Mouse (Mus musculus) liver, adult (tissue): Measurements from ENCODE around the gene Naa20.

ENCODE experiments used
- GATA4 ChIP-seq: IDR thresholded peaks from 2 replicates; pipeline ENCODE4 v1.6.1; 2014; ENCODE audit warnings: mild to moderate bottlenecking, low read length; ENCODE audit not compliant: insufficient replicate concordance

Gene Naa20

GRCm38 (mm10) chr2:145903983-145904616 is 2.2 kb downstream of the Naa20 start:
- TF ChIP-seq GATA4 = no peak

DNA sequence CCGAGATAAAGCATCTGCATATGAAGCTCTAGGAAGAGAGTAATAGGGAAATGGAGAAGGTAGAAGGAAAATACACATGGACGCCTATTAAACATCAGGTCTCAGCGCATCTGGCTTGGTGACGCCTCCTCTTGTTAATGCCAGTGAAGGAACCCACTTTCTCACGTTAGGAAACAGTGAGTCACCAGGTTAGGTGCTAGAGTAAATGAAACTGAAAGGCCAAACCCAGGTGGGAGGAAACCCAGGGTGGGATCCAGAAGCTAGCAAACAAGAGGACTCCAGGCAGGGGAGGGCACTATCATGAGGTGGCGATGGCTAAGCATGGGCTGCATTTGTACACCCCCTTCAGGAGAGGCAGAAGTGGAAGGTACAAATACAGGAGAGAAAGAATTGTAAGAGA is 3.3 kb downstream of the Naa20 start:
- TF ChIP-seq GATA4 = no peak

GRCm38 (mm10) chr2:145920941-145921650 is 19.2 kb downstream of the Naa20 start:
- TF ChIP-seq GATA4 = no peak

DNA sequence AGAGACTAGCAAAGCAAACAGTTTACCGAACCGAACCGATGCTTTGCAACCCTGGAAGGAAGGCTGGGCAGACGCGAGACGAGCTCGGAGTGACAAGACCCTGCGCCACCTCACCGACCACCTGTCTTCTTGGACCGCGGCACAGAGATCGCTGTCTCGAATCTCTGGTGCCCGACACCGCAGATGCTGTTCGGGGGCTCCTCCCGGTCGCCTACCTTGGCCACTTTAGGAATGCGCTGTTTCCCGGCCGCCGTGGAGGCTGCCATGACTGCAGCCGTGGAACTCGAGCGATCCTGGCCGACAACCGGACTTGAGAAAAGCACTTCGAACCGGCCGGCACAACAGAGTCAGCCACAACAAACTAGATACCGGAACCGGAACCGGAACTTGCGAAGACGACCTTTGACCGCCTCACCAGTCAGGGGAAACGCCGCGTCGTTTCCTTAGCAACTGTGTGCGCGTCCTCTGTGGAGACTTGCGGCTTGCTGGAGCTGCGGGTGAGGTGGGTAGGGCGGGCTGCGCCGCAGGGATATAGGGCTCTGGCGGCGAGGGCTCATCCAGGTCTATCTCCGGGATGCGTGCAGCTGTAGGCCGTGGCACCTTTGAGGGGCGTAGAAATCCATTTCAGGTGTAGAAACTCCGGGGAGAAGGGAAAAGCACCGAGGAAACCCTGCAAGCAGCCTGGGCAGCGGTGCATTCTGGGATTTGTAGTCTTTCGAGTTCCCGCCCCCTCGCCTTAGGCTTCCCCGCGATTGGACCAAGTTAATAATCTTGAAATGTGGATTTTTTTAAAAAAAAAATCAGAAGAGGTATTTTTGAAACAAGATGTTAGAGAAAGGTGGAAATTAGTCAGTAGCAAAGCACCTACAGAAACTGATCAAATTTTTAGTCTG is 32.7 kb downstream of the Naa20 start, which contains the start of the genes Cfap61 and Crnkl1:
TSS of gene Cfap61 (plus strand) at position 446 of the 893 bp plus-strand sequence.
TSS of gene Crnkl1 (minus strand) at position 676 of the 893 bp plus-strand sequence.
- TF ChIP-seq GATA4 = no peak

- TF ChIP-seq GATA4 = no peak
Measured at GRCm38 (mm10) chr2:145936975-145937374, 35.1 kb downstream of the Naa20 start.

DNA sequence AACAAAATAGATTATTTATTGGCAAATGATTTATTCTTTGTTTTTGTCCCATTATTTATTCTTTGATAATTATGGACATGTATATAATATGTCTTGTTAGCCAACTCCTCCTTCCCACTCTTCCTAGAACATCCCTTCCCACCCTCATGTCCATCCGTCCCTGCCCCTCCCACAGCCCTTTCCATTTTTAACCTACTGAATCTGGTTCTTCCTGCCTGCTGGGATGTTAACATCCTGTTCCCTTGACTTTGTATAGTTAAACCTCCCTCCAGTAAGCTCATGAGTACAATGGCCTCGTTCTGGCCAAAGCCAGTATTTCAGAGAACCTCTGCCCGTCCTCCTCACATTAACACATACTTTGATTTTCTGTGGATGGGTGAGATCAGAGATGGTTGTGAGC is 39.5 kb downstream of the Naa20 start:
- no peak for TF ChIP-seq GATA4

DNA sequence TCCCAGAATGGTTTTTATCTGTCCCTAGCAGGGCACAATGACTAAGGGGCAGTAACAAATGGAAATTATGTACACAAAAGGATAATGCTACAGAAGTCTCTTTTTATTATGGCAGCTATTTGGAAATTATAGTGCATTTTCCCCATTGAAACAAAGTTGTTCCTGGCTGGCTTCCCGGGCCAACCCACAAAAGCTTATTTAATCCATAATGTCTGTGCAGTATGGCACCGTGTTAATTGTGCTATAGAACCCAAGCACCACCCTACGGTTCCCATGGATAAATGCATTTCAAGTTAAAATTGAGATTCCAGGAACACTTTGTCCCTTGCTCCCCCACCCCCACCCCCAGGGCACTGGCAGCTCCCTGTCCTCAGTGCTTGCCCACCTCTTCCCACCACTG is 42.4 kb downstream of the Naa20 start:
- no peak for TF ChIP-seq GATA4

GRCm38 (mm10) chr2:145948402-145948954 is 46.6 kb downstream of the Naa20 start:
- no peak for TF ChIP-seq GATA4

- no peak for TF ChIP-seq GATA4
Measured at GRCm38 (mm10) chr2:145949475-145950068, 47.7 kb downstream of the Naa20 start.

DNA sequence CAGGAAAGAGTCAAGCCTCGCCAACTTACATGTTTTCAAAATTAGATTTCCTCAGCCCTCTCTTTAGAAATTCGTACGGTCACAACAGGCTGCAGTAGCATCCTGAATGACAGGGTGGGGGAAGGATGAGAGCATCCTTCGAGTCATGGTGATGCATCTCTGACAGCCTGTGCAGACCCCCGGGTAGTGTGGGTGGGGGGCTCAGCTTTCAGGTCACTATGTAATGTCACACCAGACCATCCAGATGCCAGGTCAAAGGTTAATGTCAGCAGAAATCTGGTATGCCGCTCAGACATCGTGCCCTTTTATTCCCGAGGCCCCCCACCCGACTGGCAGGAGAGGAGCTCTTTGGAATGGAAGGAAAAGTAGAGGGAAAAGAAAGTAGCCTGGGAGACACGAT is 48.3 kb downstream of the Naa20 start:
- no peak for TF ChIP-seq GATA4

DNA sequence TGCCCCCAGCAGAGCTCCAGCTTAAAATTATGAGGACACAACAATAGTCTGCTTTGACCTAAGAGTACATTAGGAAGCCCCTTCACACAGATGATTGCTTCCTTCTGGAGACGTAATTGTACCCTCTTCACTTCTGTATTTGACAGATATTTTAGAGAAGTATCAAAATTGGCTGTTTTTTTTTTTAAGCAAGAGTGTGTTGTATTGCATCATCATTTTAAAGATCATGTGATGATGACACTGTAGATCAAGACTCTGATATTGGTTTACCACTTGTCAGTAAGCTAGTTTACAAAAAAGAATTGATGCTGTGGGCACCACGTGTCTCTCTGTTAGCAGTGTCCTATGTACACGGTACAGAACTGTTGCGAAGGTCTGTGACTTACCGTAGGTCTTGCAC is 50.8 kb downstream of the Naa20 start:
- TF ChIP-seq GATA4 = no peak

DNA sequence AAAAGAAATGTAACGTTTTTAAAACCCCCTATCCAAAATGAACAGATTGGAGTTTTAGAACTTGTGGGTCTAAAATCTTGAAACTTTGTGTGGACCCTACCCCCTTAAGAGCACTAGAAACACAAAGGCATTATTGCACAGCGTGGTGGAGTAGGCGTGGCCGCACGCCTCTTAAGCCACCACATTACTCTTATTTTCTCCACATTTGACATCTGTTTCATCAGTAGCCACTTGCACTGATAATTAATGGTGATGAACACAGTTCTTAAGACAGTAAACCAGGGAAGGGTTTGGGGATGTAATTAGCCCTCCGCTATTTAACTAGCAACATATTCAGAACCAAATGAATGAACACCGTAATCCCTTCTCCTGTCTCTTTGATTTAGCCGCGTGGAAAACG is 53.9 kb downstream of the Naa20 start:
- no peak for TF ChIP-seq GATA4

DNA sequence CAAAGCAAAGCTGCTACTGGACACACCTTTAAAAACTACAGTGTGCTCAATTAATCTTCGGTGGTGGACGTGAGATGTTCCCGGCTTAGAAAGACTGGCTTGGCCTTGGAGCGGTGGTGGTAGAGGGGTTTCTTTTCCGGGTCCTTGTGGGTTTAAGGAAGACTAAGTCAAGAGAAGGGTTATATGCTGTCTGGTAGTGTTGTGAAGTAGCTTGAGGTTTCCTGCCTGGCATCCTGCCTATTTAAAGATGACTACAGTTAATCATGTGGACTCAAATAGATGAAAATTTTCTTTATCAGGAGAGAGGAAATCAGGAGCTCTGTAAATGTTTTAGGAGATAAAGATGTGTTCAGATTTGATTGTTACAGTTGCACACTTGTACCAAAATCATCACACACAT is 54.4 kb downstream of the Naa20 start:
- no peak for TF ChIP-seq GATA4

GRCm38 (mm10) chr2:145957450-145957849 is 55.6 kb downstream of the Naa20 start:
- no peak for TF ChIP-seq GATA4

DNA sequence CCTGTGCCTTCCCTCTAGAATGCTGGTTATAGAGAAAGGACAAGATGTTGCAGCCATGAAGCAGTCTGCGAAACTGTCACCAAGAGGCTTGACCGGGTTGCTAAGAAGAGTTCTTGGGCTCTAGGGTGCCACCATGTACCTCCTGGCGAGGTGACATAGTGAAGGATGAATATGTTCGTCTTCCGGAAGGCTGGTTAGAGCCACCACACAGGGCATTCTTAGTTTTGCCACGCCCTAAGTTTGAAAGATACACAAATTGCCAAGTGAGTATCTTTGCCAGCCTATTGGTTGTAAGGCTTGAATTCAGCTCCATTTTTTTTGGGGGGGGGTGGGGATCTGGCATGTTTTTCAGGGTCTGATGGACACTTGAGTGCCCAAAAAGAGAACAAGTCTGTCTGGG is 56.2 kb downstream of the Naa20 start:
- TF ChIP-seq GATA4 = no peak
